Mouse (Mus musculus) kidney, adult 2 months (tissue): ENCODE data around the gene Xpo5. TPM values are rescaled to one million over a fixed set of nuclear protein-coding genes. Genes with fewer than 3 reads are reported as not detected.

Source experiments
- DNase-seq: peaks from one replicate; pipeline ENCODE4 v3.0.0; 2021
- H3K27ac ChIP-seq: fragments of 200-500 bp; 2 replicates; pipeline ENCODE4 v1.5.1; 2012; ENCODE audit warnings: low read depth, low read length, control low read depth, inconsistent platforms; ENCODE audit not compliant: insufficient read depth
- H3K27me3 ChIP-seq: fragments of 200-500 bp; replicated peaks from 2 replicates; pipeline ENCODE4 v1.6.1; 2012; ENCODE audit warnings: mild to moderate bottlenecking, moderate library complexity, low read length, inconsistent platforms; ENCODE audit not compliant: control insufficient read depth, insufficient read depth
- H3K36me3 ChIP-seq: fragments of 200-500 bp; 2 replicates; pipeline ENCODE4 v1.6.1; 2012; ENCODE audit warnings: mild to moderate bottlenecking, moderate library complexity, low read length, inconsistent platforms; ENCODE audit not compliant: control insufficient read depth, insufficient read depth
- H3K4me1 ChIP-seq: fragments of 200-500 bp; 2 replicates; pipeline ENCODE4 v1.6.1; 2011; ENCODE audit warnings: low read length; ENCODE audit not compliant: control insufficient read depth, insufficient read depth
- H3K4me3 ChIP-seq: fragments of 200-500 bp; 2 replicates; pipeline ENCODE4 v1.5.1; 2011; ENCODE audit warnings: mild to moderate bottlenecking, low read depth, low read length, control low read depth; ENCODE audit not compliant: insufficient read depth
- CTCF ChIP-seq: fragments of 200-500 bp; conservative IDR thresholded peaks from 2 replicates; pipeline ENCODE4 v1.5.1; 2011; ENCODE audit warnings: low read depth, mild to moderate bottlenecking, control low read depth, low read length, moderate library complexity, mixed read lengths; ENCODE audit not compliant: insufficient read depth, insufficient read length
- POLR2A ChIP-seq: fragments of 200-500 bp; IDR thresholded peaks from one replicate; pipeline ENCODE4 v1.6.1; 2011; ENCODE audit warnings: low read depth, low read length, control low read depth
- WGBS: fragments of 180-500 bp; shearing (Covaris S2); methylation state at CpG from one replicate; pipeline ENCODE4 v1.1.7; 2018; 5-methylcytosine and 5-hydroxymethylcytosine counted together
- polyA plus RNA-seq: library from polyadenylated mRNA; depleted of rRNA; stranded (reverse); fragments of >200 nt; gene quantifications from 2 replicates; pipeline ENCODE4 v1.2.3, GENCODE M21; 2012

The Xpo5 gene
- polyA plus RNA-seq, 1 experiment: 18.5 TPM

DNA sequence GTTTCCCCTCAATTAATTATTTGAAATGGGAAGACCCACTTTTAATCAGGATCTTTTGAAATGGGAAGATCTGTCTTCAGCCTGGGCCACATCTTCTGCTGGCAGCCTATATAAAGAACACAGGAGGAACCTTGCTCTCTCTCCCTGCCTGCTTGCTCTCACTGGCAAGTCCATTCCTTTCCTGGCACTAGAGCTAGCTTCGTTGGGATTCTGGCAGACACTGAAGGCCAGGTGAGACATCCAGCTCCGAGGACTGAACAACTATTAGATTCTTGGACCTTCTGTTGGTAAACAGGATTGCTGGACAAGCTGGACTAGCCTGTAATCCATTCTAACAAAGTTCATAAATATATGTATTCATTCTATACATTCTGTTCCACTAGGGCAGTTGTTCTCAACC, 13.8 kb upstream of the Xpo5 start:
- 91% methylated on average over 2 of the region's 2 CpGs for WGBS
- no peak for DNase-seq
- Histone ChIP-seq H3K4me3 (no peak overlapping the region), H3K27ac (no peak overlapping the region), H3K27me3 (no peaks in the 10 kb centered on the region; the same call in 1 of the 2 replicates), H3K36me3 (peaks cover 5% of the 10 kb centered on the region; the same call in 1 of the 2 replicates), H3K4me1 (no peaks in the 10 kb centered on the region)
- TF ChIP-seq CTCF (no peak), POLR2A (no peak)

DNA sequence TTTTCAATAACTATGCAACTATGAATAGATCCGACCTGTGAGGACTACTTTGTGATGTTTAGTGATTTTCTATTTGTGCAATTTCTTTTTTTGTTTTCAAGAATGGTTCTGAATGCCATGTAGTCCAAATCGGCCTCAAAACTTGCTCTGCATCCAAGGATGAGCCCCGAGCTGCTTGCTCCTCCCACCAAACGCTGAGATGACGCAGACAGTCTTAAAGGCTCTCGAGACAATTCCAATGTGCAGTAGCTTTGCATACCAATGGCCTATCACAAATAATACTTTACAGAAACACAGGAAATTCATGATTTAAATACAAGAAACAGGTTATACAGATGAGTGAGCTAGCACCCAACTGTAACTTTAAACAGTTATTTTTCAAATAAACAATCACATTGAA, 1.4 kb upstream of the Xpo5 start:
- H3K36me3 ChIP-seq: no peaks in the 10 kb centered on the region

DNA sequence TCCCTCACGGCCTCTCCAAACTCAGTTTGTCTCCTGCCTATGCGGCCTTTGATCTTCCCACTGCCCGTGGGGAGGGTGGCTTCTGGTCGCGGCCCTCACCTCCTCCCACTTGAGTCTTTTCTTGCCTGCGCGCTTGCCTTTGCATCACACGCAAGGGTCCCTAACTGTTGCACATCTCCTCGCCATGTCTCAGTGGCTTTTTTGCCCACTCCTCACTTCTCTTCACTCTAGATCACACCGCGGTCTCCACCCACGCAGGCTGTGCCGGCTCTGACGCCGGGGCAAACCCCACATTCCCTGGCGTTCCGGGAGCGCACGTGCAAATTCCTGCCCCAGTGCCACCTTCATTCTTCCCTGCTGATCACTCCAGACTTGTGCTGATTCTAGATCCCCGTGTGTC, 496 bp downstream of the Xpo5 start:
- no peaks in the 10 kb centered on the region; the same call in 1 of the 2 replicates for H3K36me3 ChIP-seq
- DNase-seq: peak; percentile 52
- H3K27ac ChIP-seq: peak overlapping the region; percentile 42
- peak overlapping the region; percentile 96 for H3K4me3 ChIP-seq
- WGBS: under 1% methylated on average over 20 of the region's 20 CpGs
- no peaks in the 10 kb centered on the region for H3K27me3 ChIP-seq
- no peak for TF ChIP-seq POLR2A
- TF ChIP-seq CTCF: no peak
- H3K4me1 ChIP-seq: peaks cover 20% of the 10 kb centered on the region; the same call in 1 of the 2 replicates

More for the DNA sequence above, 1.4 kb upstream of the Xpo5 start:
- no peak overlapping the region for H3K27ac ChIP-seq
- WGBS: 36% methylated on average over 6 of the region's 6 CpGs
- H3K4me1 ChIP-seq: peaks cover 9% of the 10 kb centered on the region; the same call in 1 of the 2 replicates
- H3K4me3 ChIP-seq: no peak overlapping the region
- TF ChIP-seq POLR2A (no peak), CTCF (no peak)
- H3K27me3 ChIP-seq: no peaks in the 10 kb centered on the region
- DNase-seq: no peak

DNA sequence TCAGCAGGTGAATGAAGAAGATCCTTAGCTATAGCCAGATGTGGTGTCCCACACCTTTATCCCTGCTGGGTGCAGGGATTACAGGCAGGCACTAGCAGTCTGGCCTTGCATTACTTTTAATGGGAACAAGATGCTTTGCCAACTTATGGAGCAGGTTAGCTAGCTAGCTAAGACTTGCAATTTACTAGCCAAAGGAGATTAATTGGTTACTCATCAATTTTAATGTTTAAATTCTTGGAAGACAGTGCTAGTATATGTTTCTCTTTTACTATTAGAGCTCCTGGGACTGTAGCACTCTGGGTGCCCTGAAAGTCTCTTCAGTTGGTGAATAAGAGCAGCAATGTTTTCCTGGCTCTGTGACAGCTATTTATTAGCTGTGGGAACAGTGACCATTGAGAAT, 4.1 kb downstream of the Xpo5 start:
- H3K36me3 ChIP-seq: peaks cover 1% of the 10 kb centered on the region; the same call in 1 of the 2 replicates
- DNase-seq: peak; percentile 60

DNA sequence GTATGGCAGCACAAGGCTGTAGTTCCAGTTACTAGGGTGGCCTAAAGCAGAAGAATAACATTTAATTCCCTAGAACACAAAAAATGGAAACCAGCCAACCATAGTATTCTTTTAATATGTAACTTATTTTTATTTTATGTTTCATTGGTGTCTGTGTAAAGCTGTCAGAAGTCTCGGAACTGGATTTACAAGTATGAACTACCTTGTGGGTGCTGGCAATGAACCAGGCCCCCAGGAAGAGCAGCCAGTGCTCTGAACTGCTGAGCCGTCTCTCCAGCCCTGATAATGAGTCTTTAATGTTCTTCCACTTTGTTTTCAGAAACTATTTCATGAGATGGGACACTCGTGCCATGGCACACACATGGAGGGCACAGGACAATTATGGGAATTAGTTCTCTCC, 8.0 kb downstream of the Xpo5 start:
- no peaks in the 10 kb centered on the region for H3K27me3 ChIP-seq
- peaks cover 1% of the 10 kb centered on the region; the same call in 1 of the 2 replicates for H3K36me3 ChIP-seq
- DNase-seq: peak; percentile 28
- no peak for TF ChIP-seq CTCF
- no peak for TF ChIP-seq POLR2A
- H3K4me1 ChIP-seq: peaks cover 11% of the 10 kb centered on the region; the same call in 1 of the 2 replicates
- no peak overlapping the region for H3K27ac ChIP-seq
- H3K4me3 ChIP-seq: no peak overlapping the region
- 40% methylated on average over 3 of the region's 3 CpGs for WGBS

More for the DNA sequence above, 4.1 kb downstream of the Xpo5 start:
- H3K4me3 ChIP-seq: no peak overlapping the region
- H3K4me1 ChIP-seq: peaks cover 20% of the 10 kb centered on the region; the same call in 1 of the 2 replicates
- H3K27me3 ChIP-seq: no peaks in the 10 kb centered on the region
- H3K27ac ChIP-seq: peak overlapping the region; percentile 63; the same call in 1 of the 2 replicates
- no peak for TF ChIP-seq POLR2A
- no peak for TF ChIP-seq CTCF

DNA sequence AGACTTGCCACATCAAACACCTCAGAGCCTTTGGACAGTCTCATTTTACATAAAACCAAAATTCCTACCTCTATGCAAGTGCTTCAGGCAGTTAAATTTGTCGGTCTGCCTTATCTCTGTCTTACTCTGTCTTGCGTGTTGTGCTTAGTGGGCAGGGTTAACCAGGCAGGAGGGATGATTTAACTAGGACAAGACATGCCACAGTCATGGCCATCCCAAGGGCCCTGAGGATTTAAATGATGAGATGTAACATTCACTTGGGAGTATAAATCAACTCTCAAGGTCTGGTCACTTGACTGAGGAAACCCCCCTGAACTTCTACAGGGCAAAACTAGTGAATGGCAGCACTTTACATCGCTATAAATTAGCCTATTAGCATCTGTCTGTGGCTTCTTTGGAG, 19.0 kb downstream of the Xpo5 start:
- Histone ChIP-seq H3K36me3 (peaks cover 13% of the 10 kb centered on the region), H3K4me3 (no peak overlapping the region), H3K27me3 (no peaks in the 10 kb centered on the region), H3K4me1 (no peaks in the 10 kb centered on the region), H3K27ac (no peak overlapping the region)
- 87% methylated on average over 3 of the region's 3 CpGs for WGBS
- no peak for DNase-seq
- TF ChIP-seq CTCF: no peak
- TF ChIP-seq POLR2A: no peak

DNA sequence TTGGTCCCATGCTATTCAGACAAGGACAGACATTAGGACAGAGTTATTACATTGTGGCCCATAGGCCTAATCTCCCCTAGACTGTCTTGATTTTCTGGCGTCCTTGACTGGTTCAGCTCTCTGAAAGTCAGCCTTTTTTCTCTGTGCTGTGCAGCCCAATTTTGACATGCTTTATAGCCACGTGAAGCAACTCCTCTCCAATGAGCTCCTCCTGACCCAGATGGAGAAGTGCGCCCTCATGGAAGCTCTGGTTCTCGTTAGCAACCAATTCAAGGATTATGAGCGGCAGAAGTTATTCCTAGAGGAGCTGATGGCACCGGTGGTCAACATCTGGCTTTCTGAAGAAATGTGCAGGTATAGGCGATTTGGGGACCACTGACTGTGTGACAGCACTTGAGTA, 25.0 kb downstream of the Xpo5 start:
- peaks cover 5% of the 10 kb centered on the region for H3K36me3 ChIP-seq
- 91% methylated on average over 7 of the region's 7 CpGs for WGBS
- TF ChIP-seq CTCF: no peak
- H3K4me3 ChIP-seq: no peak overlapping the region
- H3K27me3 ChIP-seq: no peaks in the 10 kb centered on the region
- DNase-seq: no peak
- no peak overlapping the region for H3K27ac ChIP-seq
- H3K4me1 ChIP-seq: no peaks in the 10 kb centered on the region
